Mouse (Mus musculus) hindbrain, embryonic 12.5 days (tissue): ENCODE measurements around the gene Pros1. TPM values are rescaled to one million over a fixed set of nuclear protein-coding genes. Genes with fewer than 3 reads are reported as not detected.
A peak's percentile ranks its signal among the peaks of the same experiment; 100 is the strongest.

ENCODE experiments used
- ATAC-seq: fragments of 200-750 bp; cut with Nextera tagmentation; 2 replicates; pipeline ENCODE4 v1.8.0; 2017; ENCODE audit warnings: moderate TSS enrichment; ENCODE audit not compliant: low FRiP score
- H3K27ac ChIP-seq: fragments of 300-500 bp; sonication (generic); 2 replicates; pipeline ENCODE4 v1.5.1; 2016; ENCODE audit warnings: mild to moderate bottlenecking
- H3K27me3 ChIP-seq: fragments of 300-500 bp; sonication (generic); 2 replicates; pipeline ENCODE4 v1.6.1; 2016; ENCODE audit warnings: mild to moderate bottlenecking
- H3K36me3 ChIP-seq: fragments of 300-500 bp; sonication (generic); 2 replicates; pipeline ENCODE4 v1.6.1; 2016; ENCODE audit warnings: mild to moderate bottlenecking
- H3K4me1 ChIP-seq: fragments of 300-500 bp; sonication (generic); 2 replicates; pipeline ENCODE4 v1.6.1; 2016
- H3K4me2 ChIP-seq: fragments of 300-500 bp; sonication (generic); replicated peaks from 2 replicates; pipeline ENCODE4 v1.6.1; 2016; ENCODE audit warnings: mild to moderate bottlenecking
- H3K4me3 ChIP-seq: fragments of 300-500 bp; sonication (generic); 2 replicates; pipeline ENCODE4 v1.5.1; 2016; ENCODE audit warnings: mild to moderate bottlenecking
- H3K9ac ChIP-seq: fragments of 300-500 bp; sonication (generic); 2 replicates; pipeline ENCODE4 v1.6.1; 2016; ENCODE audit warnings: mild to moderate bottlenecking, moderate library complexity
- H3K9me3 ChIP-seq: fragments of 300-500 bp; sonication (generic); replicated peaks from 2 replicates; pipeline ENCODE4 v1.6.1; 2016; ENCODE audit warnings: mild to moderate bottlenecking
- WGBS: fragments of 180-500 bp; shearing (Covaris S2); methylation state at CpG from one replicate; pipeline ENCODE4 v1.1.7; 2016; 5-methylcytosine and 5-hydroxymethylcytosine counted together
- polyA plus RNA-seq: library from polyadenylated mRNA; unstranded; fragments of >200 nt; fragmentation: Nextera tagmentation; extraction: Ambion mirVana; gene quantifications from 2 replicates; pipeline ENCODE4 v1.2.1, GENCODE M21; 2016

Pros1 gene
- polyA plus RNA-seq, 1 experiment from 2014 or later = 20.1 TPM

DNA sequence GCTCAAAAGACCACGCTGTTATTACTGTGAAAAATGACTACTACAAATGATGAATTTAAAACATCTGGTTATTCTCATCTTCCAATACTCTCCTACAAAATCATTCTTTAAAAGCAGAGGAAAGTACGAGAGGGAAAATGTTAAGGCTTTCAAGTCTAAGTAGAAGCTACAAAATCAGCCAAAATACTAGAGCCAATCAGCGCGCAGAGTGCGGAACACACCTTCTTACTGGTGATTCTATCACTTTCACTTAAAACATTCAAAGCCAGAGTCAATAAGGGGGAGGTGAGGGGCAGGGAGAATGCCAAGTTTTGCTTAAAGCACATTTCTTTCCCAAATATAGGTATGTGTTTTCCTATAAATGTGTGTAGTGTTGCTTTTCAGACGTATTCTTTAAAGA lies 8.8 kb upstream of the Pros1 start:
- Histone ChIP-seq H3K9ac (no peak overlapping the region), H3K9me3 (no peaks in the 10 kb centered on the region), H3K4me3 (no peak overlapping the region), H3K4me1 (peaks cover 14% of the 10 kb centered on the region), H3K36me3 (no peaks in the 10 kb centered on the region), H3K27ac (no peak overlapping the region), H3K4me2 (peak overlapping the region; percentile 81; the same call in 1 of the 2 replicates), H3K27me3 (no peaks in the 10 kb centered on the region)
- WGBS = 95% methylated on average over 6 of the region's 6 CpGs
- ATAC-seq = no peak

DNA sequence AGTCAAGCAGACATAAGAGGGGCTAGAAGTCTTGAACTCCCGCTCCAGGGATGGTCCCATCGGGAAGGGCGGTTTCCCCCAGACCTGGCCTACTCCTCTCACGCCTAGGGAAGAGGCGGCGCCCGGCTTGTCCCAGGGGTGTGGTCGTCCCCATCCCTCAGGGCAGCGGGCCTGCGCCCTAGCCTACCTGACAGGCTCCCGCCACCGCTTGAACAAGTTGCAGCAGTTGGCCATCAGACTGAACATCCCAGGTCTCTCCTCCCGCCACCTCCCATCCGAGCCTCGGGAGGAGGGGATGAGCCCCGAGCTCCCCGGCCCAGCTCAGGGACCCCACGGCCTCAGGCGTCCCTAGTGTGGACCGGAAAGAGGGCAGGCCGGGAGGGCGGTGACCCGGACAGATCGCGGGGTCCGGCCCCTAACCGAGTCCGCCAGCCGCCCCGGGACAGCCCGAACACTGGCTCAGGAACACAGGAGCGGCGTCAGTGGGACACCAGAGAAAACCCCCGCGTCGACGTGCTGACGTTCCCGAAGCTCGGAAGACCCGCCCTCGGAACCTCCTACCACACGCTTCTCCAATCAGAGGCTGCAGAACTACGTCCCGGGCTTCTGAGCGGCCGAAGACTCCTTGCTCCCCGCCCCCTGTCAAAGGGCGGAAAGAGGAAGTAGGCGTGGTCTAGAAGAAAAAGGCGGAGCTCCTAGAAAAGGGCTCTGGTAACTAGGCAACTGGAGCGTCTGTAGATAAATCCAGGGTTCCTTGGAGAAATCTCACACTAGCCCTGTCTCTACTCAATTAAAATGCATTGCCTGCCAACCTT lies 7.4 kb upstream of the Pros1 start, which contains the start of gene Arl13b:
TSS of gene Arl13b (minus strand) at position 543 of the 815 bp plus-strand sequence.
- H3K4me1 ChIP-seq = peaks cover 14% of the 10 kb centered on the region
- peak within 1 kb of the TSS; percentile 77 for H3K27ac ChIP-seq
- H3K4me2 ChIP-seq = peak within 1 kb of the TSS; percentile 81
- H3K36me3 ChIP-seq = no peaks in the 10 kb centered on the region
- WGBS = under 1% methylated on average over 51 of the region's 52 CpGs
- H3K9me3 ChIP-seq = no peaks in the 10 kb centered on the region
- peak; percentile 100 for ATAC-seq
- peak within 1 kb of the TSS; percentile 81 for H3K9ac ChIP-seq
- peak within 1 kb of the TSS; percentile 90 for H3K4me3 ChIP-seq
- H3K27me3 ChIP-seq = no peaks in the 10 kb centered on the region

DNA sequence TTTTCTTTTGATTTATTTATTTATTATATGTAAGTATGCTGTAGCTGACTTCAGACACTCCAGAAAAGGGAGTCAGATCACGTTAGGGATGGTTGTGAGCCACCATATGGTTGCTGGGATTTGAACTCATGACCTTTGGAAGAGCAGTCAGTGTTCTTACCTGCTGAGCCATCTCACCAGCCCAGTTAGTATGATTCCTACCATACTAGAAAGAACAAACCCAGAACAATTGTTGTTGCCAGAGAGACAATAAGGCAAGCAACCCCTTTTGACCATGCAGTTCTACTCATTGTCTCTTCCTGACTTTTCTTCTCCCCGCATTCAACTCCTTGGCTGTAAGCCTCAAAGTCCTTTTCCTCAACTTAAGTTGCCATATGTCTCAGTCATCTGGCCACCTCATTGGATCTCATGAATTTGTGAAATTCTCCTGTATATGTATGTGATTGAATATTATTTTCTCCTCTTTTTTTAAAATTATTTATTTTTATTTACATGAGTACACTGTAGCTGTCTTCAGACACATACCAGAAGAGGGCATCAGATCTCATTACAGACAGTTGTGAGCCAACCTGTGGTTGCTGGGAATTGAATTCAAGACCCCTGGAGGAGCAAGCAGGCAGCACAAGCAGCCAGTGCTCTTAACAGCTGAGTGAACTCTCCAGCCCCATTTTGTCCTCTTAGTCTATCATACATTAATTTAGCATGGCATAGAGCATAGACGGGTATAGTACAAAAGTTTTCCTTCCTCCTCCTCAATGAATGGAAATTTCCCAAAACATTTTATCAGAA lies 1.4 kb upstream of the Pros1 start:
- Histone ChIP-seq H3K27ac (no peak overlapping the region), H3K4me1 (peaks cover 7% of the 10 kb centered on the region; the same call in 1 of the 2 replicates), H3K4me2 (no peak overlapping the region), H3K4me3 (no peak overlapping the region), H3K27me3 (no peaks in the 10 kb centered on the region), H3K9ac (no peak overlapping the region), H3K9me3 (no peaks in the 10 kb centered on the region), H3K36me3 (no peaks in the 10 kb centered on the region)
- 87% methylated on average over 3 of the region's 3 CpGs for WGBS
- ATAC-seq = no peak

DNA sequence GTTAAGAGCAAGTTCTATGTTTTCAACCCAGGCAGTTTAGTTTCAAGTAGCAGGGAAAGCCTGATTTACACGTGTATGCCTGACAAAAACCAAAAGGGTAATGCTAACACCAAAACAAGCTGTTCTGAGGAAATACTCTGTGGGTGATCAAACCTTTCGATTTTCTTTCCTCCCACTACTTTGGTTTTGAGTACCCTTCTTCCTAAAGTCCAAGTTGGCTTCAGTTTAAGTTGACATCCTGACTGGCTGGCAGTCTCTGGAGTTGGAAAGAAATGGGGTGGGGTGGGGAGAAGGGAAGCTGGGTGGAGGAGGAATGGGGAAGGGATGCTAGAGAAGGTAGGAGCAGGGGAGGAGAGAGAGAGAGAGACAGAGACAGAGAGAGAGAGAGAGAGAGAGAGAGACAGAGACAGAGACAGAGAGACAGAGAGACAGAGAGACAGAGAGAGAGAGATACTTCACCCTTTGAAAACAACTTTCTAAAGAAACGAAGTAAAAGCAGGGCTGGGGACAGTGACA lies 438 bp upstream of the Pros1 start:
- peak overlapping the region; percentile 55 for H3K4me3 ChIP-seq
- peaks cover 7% of the 10 kb centered on the region; the same call in 1 of the 2 replicates for H3K4me1 ChIP-seq
- peak; percentile 34; the same call in 1 of the 2 replicates for ATAC-seq
- WGBS = 15% methylated on average over 3 of the region's 3 CpGs
- peak overlapping the region; percentile 73 for H3K9ac ChIP-seq
- H3K36me3 ChIP-seq = no peaks in the 10 kb centered on the region
- H3K27me3 ChIP-seq = no peaks in the 10 kb centered on the region
- peak overlapping the region; percentile 76 for H3K4me2 ChIP-seq
- H3K27ac ChIP-seq = no peak overlapping the region
- no peaks in the 10 kb centered on the region for H3K9me3 ChIP-seq

DNA sequence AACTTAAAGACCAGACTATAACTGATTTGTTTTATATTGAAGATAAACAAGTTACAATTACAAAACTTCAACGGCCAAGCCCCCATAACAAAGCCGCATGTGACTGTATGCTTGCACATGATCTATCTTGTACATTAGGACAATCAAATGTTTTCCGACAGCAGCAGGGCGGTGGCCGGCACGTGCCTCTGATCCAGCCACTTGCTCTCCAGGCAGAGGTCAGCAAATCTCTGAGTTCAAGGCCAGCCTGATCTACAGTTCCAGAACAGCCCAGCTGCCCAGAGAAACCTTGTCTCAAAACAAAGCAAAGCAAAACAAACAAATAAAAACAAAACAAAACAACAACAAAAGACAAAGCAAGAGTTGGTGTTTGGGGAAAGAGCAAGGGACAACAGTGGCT lies 1.3 kb downstream of the Pros1 start:
- no peak overlapping the region for H3K4me3 ChIP-seq
- H3K36me3 ChIP-seq = no peaks in the 10 kb centered on the region
- H3K27ac ChIP-seq = no peak overlapping the region
- no peaks in the 10 kb centered on the region for H3K9me3 ChIP-seq
- H3K4me1 ChIP-seq = peaks cover 7% of the 10 kb centered on the region; the same call in 1 of the 2 replicates
- ATAC-seq = no peak
- H3K9ac ChIP-seq = no peak overlapping the region
- WGBS = 69% methylated on average over 6 of the region's 6 CpGs
- no peaks in the 10 kb centered on the region for H3K27me3 ChIP-seq
- H3K4me2 ChIP-seq = no peak overlapping the region

DNA sequence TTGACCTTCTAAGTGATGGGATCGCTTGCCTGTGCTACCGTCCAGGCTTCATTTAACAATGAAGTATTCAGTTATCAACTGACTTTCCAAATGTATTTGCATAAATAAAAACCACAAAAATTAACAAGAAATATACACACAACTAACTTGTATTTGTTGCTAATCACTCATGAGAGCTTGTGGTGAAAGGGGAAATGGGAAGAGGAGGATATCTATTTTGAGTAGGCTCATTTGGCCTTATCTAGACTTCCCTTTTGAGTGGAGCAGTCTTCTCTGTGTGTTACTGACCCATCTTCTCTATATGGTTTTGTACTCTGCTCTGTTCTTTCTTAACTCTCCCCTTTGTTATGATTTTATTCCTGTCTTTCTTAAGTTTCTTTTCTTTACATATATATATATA lies 2.2 kb downstream of the Pros1 start:
- Histone ChIP-seq H3K4me3 (no peak overlapping the region), H3K4me2 (no peak overlapping the region), H3K27me3 (no peaks in the 10 kb centered on the region), H3K4me1 (peaks cover 7% of the 10 kb centered on the region; the same call in 1 of the 2 replicates), H3K36me3 (no peaks in the 10 kb centered on the region), H3K9ac (no peak overlapping the region), H3K27ac (no peak overlapping the region), H3K9me3 (no peaks in the 10 kb centered on the region)
- ATAC-seq = no peak
- 95% methylated on average over 2 of the region's 2 CpGs for WGBS

DNA sequence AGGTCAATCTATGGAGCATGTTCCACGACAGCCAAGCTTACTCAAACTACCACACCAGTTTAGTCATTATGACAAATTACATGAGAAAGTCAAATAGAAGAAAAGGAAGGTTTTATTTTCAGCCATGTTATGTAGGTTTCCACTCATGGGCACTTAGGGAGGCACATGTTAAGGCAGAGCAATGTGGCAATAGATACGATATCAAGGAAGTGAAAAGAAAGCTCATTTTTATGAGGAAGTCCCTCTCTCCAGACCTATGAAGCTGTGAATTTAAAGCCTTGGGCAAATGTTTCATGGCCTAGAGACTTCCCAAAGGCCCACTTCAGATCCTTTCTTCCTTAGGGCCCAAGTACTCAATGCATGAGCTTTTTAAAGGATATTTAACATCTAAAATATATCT lies 3.4 kb downstream of the Pros1 start:
- Histone ChIP-seq H3K9me3 (no peaks in the 10 kb centered on the region), H3K27me3 (no peaks in the 10 kb centered on the region), H3K27ac (no peak overlapping the region), H3K36me3 (no peaks in the 10 kb centered on the region), H3K9ac (no peak overlapping the region), H3K4me3 (no peak overlapping the region), H3K4me2 (no peak overlapping the region), H3K4me1 (peaks cover 7% of the 10 kb centered on the region; the same call in 1 of the 2 replicates)
- 94% methylated on average over 2 of the region's 2 CpGs for WGBS
- ATAC-seq = no peak

DNA sequence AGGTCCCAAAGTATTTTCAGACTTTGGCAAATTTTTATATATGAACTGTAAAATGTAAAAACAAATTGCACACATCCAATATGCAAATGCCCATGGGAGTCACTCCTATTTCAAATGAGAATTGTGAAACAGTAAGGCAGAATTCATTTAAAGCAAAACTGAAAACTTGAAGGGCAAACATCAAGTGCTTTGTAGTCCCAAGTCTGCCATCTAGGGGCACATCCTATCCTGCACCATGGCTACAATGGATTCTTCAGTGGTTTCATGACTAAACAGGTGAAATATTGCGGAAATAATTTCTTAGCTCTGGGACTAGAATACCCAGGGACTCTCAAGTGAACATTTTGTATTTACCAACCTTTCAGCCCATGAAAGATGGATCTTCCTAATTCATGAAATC lies 3.9 kb downstream of the Pros1 start:
- H3K9ac ChIP-seq = no peak overlapping the region
- H3K4me3 ChIP-seq = no peak overlapping the region
- no peaks in the 10 kb centered on the region for H3K36me3 ChIP-seq
- no peak for ATAC-seq
- H3K27me3 ChIP-seq = no peaks in the 10 kb centered on the region
- H3K4me2 ChIP-seq = no peak overlapping the region
- H3K27ac ChIP-seq = no peak overlapping the region
- no peaks in the 10 kb centered on the region for H3K9me3 ChIP-seq
- H3K4me1 ChIP-seq = peaks cover 7% of the 10 kb centered on the region; the same call in 1 of the 2 replicates
- 97% methylated on average over 1 of the region's 1 CpGs for WGBS

DNA sequence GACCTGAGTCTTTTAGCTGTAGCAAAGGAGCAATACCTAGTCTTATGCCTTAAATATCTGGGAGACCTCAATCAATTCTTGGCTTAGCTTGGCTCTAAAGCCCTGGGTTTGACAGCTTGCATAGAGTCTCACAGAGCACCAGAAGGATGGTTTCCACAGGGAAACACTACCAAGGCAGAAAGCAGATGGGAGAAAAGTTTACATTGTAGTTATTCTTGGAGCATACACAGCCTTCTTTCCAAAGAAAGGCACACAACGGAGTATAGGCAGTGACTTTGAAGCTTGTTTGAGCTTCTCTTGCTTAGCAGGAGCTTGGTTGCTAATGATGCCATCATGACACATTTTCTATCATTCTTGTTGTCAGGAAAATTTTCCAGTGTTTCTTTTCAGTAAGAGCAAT lies 6.0 kb downstream of the Pros1 start:
- Histone ChIP-seq H3K36me3 (no peaks in the 10 kb centered on the region), H3K4me2 (no peak overlapping the region), H3K27me3 (no peaks in the 10 kb centered on the region), H3K9ac (no peak overlapping the region), H3K27ac (no peak overlapping the region), H3K9me3 (no peaks in the 10 kb centered on the region), H3K4me1 (peaks cover 3% of the 10 kb centered on the region; the same call in 1 of the 2 replicates), H3K4me3 (no peak overlapping the region)
- no peak for ATAC-seq
- WGBS = 91% methylated on average over 1 of the region's 1 CpGs

DNA sequence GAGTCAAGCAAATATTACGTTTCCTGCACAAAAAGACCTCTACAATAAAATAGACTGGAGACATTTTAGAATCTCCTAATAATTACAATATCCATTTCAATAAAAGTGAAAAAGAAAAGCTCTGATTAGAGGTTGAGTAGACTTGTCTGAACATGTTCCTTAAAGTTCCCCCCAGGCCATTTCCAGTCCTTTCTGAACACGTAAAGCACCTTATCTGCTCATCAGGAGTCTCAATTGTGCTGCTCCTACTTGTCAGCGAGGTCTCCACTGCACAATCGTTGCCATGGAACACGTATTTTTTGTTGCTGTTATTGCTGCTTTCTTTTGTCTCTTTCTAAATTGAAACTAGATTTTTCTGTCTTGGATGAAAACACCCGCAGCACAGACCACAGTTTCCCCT lies 7.3 kb downstream of the Pros1 start:
- Histone ChIP-seq H3K4me3 (no peak overlapping the region), H3K9me3 (no peaks in the 10 kb centered on the region), H3K9ac (no peak overlapping the region), H3K4me2 (no peak overlapping the region), H3K4me1 (no peaks in the 10 kb centered on the region), H3K27me3 (no peaks in the 10 kb centered on the region), H3K27ac (no peak overlapping the region), H3K36me3 (no peaks in the 10 kb centered on the region)
- ATAC-seq = no peak
- WGBS = 72% methylated on average over 6 of the region's 6 CpGs

DNA sequence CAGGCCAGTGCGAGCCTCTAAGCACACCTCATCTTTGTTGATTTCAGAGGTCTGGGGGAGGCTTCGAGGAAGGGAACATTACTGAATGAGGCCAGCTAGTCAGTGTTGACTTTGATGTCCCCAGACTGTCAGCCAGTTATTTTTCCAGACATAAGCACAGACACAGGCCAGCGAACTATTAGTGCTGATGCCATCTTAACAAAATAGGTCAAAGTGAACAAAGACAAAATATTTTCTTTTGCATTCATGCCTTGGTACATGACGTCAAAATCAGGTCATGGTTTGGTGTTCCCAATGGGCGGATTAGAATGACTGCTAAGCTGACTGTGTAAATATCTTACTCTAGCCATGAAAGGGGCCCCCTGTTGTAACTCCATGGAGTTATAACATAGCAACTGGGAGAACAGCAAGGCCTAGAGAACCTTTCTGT lies 18.6 kb downstream of the Pros1 start:
- H3K4me3 ChIP-seq = no peak overlapping the region
- no peaks in the 10 kb centered on the region for H3K4me1 ChIP-seq
- H3K27ac ChIP-seq = no peak overlapping the region
- no peak overlapping the region for H3K9ac ChIP-seq
- no peaks in the 10 kb centered on the region for H3K27me3 ChIP-seq
- H3K36me3 ChIP-seq = no peaks in the 10 kb centered on the region
- WGBS = 60% methylated on average over 5 of the region's 5 CpGs
- H3K9me3 ChIP-seq = no peaks in the 10 kb centered on the region
- H3K4me2 ChIP-seq = no peak overlapping the region
- ATAC-seq = no peak

DNA sequence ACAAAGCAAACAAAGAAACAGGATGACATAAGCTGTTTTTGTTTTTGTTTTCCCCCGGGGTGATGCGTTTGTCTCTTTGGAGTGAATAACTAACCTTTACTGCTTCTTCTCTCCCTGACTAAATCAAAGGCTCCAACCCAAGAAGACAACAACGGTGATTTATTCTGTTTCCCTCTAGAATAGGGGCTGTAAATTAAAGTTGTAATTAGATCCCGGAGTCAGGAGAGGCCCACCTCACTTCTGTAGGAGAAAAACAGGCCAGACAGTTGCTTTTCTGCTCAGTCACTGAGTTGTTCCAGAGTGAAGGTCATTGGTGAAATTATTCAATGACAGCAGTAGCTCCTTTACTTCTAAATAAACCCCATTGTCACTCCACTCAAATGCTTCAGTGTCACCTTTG lies 19.1 kb downstream of the Pros1 start:
- Histone ChIP-seq H3K9ac (no peak overlapping the region), H3K4me2 (no peak overlapping the region), H3K27me3 (no peaks in the 10 kb centered on the region), H3K36me3 (no peaks in the 10 kb centered on the region), H3K4me1 (no peaks in the 10 kb centered on the region), H3K27ac (no peak overlapping the region), H3K9me3 (no peaks in the 10 kb centered on the region), H3K4me3 (no peak overlapping the region)
- no peak for ATAC-seq
- 61% methylated on average over 4 of the region's 4 CpGs for WGBS
